15 mouse cellular contexts compared by ENCODE assay signal in genomic region chr13:57083751-57084150, GRCm38 (mm10).
"Had no signal": no experiment of that assay in that cellular context is flagged by ENCODE, and none has a peak within 500 bp of the region (broad histone marks: within the 10 kb centered on the region; RNA-seq: fewer than 3 reads in every experiment).

No protein-coding gene starts in this region.

- H3K9ac ChIP-seq: kidney, embryonic 15.5 days; limb, embryonic 15.5 days; liver, embryonic 12.5 days; midbrain, embryonic 12.5 days; neural tube, embryonic 13.5 days had no signal

- H3K4me1 ChIP-seq: limb, embryonic 15.5 days; liver, embryonic 12.5 days; megakaryocyte, embryonic 14.5 days; neural tube, embryonic 13.5 days had no signal

- H3K9me3 ChIP-seq: kidney, embryonic 15.5 days; limb, embryonic 15.5 days; liver, embryonic 12.5 days; midbrain, embryonic 12.5 days; neural tube, embryonic 13.5 days had no signal

- H3K27ac ChIP-seq: kidney, embryonic 15.5 days; limb, embryonic 15.5 days; liver, embryonic 12.5 days; macrophage; midbrain, embryonic 12.5 days; neural tube, embryonic 13.5 days had no signal

- DNase-seq: kidney, postnatal 14 days; retina, postnatal 1 day; right cerebral cortex, postnatal 4 days; spleen, adult 18-20 months; thymus, adult 18-20 months; thymus, postnatal 14 days had no signal

- H3K4me3 ChIP-seq: kidney, embryonic 15.5 days; limb, embryonic 15.5 days; liver, embryonic 12.5 days; megakaryocyte, embryonic 14.5 days; midbrain, embryonic 12.5 days; neural tube, embryonic 13.5 days had no signal

- H3K4me2 ChIP-seq: kidney, embryonic 15.5 days; limb, embryonic 15.5 days; liver, embryonic 12.5 days; midbrain, embryonic 12.5 days; neural tube, embryonic 13.5 days had no signal

- ATAC-seq: liver, embryonic 12.5 days; lung, postnatal 0 days; midbrain, embryonic 16.5 days had no signal

- H3K27me3 ChIP-seq: kidney, embryonic 15.5 days; limb, embryonic 15.5 days; liver, embryonic 12.5 days; megakaryocyte, embryonic 14.5 days; midbrain, embryonic 12.5 days; neural tube, embryonic 13.5 days had no signal

- H3K36me3 ChIP-seq: kidney, embryonic 15.5 days; limb, embryonic 15.5 days; liver, embryonic 12.5 days; midbrain, embryonic 12.5 days; neural tube, embryonic 13.5 days had no signal
